Mouse (Mus musculus) kidney, embryonic 14.5 days (tissue): ENCODE results near the gene Maf. TPM values are rescaled to one million over a fixed set of nuclear protein-coding genes. Genes with fewer than 3 reads are reported as not detected.

Experiments used
- ATAC-seq: fragments of 200-750 bp; cut with Nextera tagmentation; 2 replicates; pipeline ENCODE4 v1.8.0; 2017; ENCODE audit warnings: moderate number of reproducible peaks, mild to moderate bottlenecking, moderate TSS enrichment, moderate library complexity; ENCODE audit not compliant: low FRiP score, low TSS enrichment
- H3K27ac ChIP-seq: fragments of 300-500 bp; sonication (generic); 2 replicates; pipeline ENCODE4 v1.5.1; 2014; ENCODE audit warnings: low read depth, mild to moderate bottlenecking, low read length, moderate library complexity, mixed read lengths
- H3K27me3 ChIP-seq: fragments of 300-500 bp; sonication (generic); 2 replicates; pipeline ENCODE4 v1.6.1; 2014; ENCODE audit warnings: mild to moderate bottlenecking, low read length; ENCODE audit not compliant: control insufficient read depth, insufficient read depth
- H3K36me3 ChIP-seq: fragments of 300-500 bp; sonication (generic); 2 replicates; pipeline ENCODE4 v1.6.1; 2014; ENCODE audit warnings: low read length, mixed read lengths; ENCODE audit not compliant: control insufficient read depth, insufficient read depth
- H3K4me1 ChIP-seq: fragments of 300-500 bp; sonication (generic); 2 replicates; pipeline ENCODE4 v1.6.1; 2014; ENCODE audit warnings: low read length, mixed read lengths; ENCODE audit not compliant: control insufficient read depth, insufficient read depth
- H3K4me2 ChIP-seq: fragments of 300-500 bp; sonication (generic); replicated peaks from 2 replicates; pipeline ENCODE4 v1.6.1; 2014; ENCODE audit warnings: low read depth, mild to moderate bottlenecking, low read length
- H3K4me3 ChIP-seq: fragments of 300-500 bp; sonication (generic); 2 replicates; pipeline ENCODE4 v1.5.1; 2014; ENCODE audit warnings: mild to moderate bottlenecking, low read length
- H3K9ac ChIP-seq: fragments of 300-500 bp; sonication (generic); 2 replicates; pipeline ENCODE4 v1.6.1; 2014; ENCODE audit warnings: low read depth, mild to moderate bottlenecking, low read length, moderate library complexity
- H3K9me3 ChIP-seq: fragments of 300-500 bp; sonication (generic); 2 replicates; pipeline ENCODE4 v1.6.1; 2016; ENCODE audit warnings: low read length; ENCODE audit not compliant: control insufficient read depth
- WGBS: fragments of 180-500 bp; shearing (Covaris S2); extraction: QIAGEN DNeasy Blood & Tissue Kit; methylation state at CpG from one replicate; pipeline ENCODE4 v1.1.7; 2014; 5-methylcytosine and 5-hydroxymethylcytosine counted together
- polyA plus RNA-seq: library from polyadenylated mRNA; unstranded; fragments of >200 nt; fragmentation: Nextera tagmentation; extraction: Ambion mirVana; gene quantifications from 2 replicates; pipeline ENCODE4 v1.2.1, GENCODE M21; 2014

Gene Maf
- polyA plus RNA-seq, 1 experiment from 2014 or later, result 11.0 TPM

DNA sequence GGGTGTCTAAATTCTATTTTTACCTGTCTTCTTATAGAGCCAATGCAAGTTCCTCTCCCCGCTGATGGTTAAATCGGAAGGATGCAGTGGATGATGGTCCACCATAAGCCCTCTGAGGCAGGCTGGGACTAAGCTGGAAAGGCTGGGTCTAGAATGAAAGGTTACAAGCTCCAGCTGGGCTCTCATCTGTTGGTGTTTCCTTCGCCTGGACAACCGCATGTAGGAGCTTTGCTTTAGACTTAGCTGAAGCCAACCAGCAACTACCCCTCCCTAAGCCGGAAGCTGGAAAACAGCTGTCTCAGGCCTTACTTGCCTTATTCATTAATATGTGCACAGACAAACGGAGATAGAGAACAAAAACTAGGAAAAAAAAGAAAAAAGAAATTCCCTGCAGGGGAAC is 70.8 kb downstream of the Maf start:
- no peaks in the 10 kb centered on the region for H3K4me1 ChIP-seq
- no peaks in the 10 kb centered on the region for H3K9me3 ChIP-seq
- H3K9ac ChIP-seq, result no peak overlapping the region
- H3K36me3 ChIP-seq, result no peaks in the 10 kb centered on the region
- no peak for ATAC-seq
- 84% methylated on average over 6 of the region's 6 CpGs for WGBS
- no peaks in the 10 kb centered on the region for H3K27me3 ChIP-seq
- H3K4me3 ChIP-seq, result no peak overlapping the region
- no peak overlapping the region for H3K4me2 ChIP-seq
- no peak overlapping the region for H3K27ac ChIP-seq
